Mouse (Mus musculus) testis, adult 2 months (tissue): ENCODE measurements around the gene Rnase11. TPM values are rescaled to one million over a fixed set of nuclear protein-coding genes. Genes with fewer than 3 reads are reported as not detected.
"Not testable (repeated sequence)": the region's sequence is repeated elsewhere in the genome, so short reads cannot be mapped to it uniquely, and the experiment has no call there.

Experiments
- H3K27ac ChIP-seq: fragments of 200-500 bp; 2 replicates; pipeline ENCODE4 v1.5.1; 2012; ENCODE audit warnings: low read depth, low read length; ENCODE audit not compliant: control insufficient read depth, insufficient read depth
- H3K27me3 ChIP-seq: fragments of 200-500 bp; 2 replicates; pipeline ENCODE4 v1.6.1; 2012; ENCODE audit warnings: mild to moderate bottlenecking, low read length, moderate library complexity; ENCODE audit not compliant: control insufficient read depth, insufficient read depth
- H3K36me3 ChIP-seq: fragments of 200-500 bp; 2 replicates; pipeline ENCODE4 v1.6.1; 2012; ENCODE audit warnings: mild to moderate bottlenecking, low read length; ENCODE audit not compliant: control insufficient read depth, insufficient read depth
- H3K4me1 ChIP-seq: fragments of 200-500 bp; 2 replicates; pipeline ENCODE4 v1.6.1; 2012; ENCODE audit warnings: low read length; ENCODE audit not compliant: control insufficient read depth, insufficient read depth
- H3K4me3 ChIP-seq: fragments of 200-500 bp; 2 replicates; pipeline ENCODE4 v1.5.1; 2012; ENCODE audit warnings: low read depth, mild to moderate bottlenecking, low read length, moderate library complexity, mixed read lengths; ENCODE audit not compliant: control insufficient read depth
- CTCF ChIP-seq: fragments of 200-500 bp; IDR thresholded peaks from 2 replicates; pipeline ENCODE4 v1.5.1; 2012; ENCODE audit warnings: low read depth, mild to moderate bottlenecking, inconsistent platforms, low read length, moderate library complexity; ENCODE audit not compliant: control insufficient read depth, insufficient read depth, insufficient replicate concordance
- POLR2A ChIP-seq: fragments of 200-500 bp; IDR thresholded peaks from 2 replicates; pipeline ENCODE4 v1.6.1; 2012; ENCODE audit warnings: low read depth, mild to moderate bottlenecking, inconsistent platforms, low read length, moderate library complexity; ENCODE audit not compliant: control insufficient read depth
- polyA plus RNA-seq: library from polyadenylated mRNA; depleted of rRNA; stranded (reverse); fragments of >200 nt; gene quantifications from 2 replicates; pipeline ENCODE4 v1.2.3, GENCODE M21; 2012; rRNA removed

Rnase11 gene
- 0.22 and 0.49 TPM in 2 replicates for polyA plus RNA-seq

- H3K4me1 ChIP-seq: no peaks in the 10 kb centered on the region; the same call in 1 of the 2 replicates
- no peaks in the 10 kb centered on the region for H3K36me3 ChIP-seq
- TF ChIP-seq CTCF (no peak), POLR2A (no peak)
- no peaks in the 10 kb centered on the region for H3K27me3 ChIP-seq
- no peak within 1 kb of the TSS for H3K4me3 ChIP-seq
- H3K27ac ChIP-seq: no peak within 1 kb of the TSS
Observed at GRCm38 (mm10) chr14:51050063-51050462, at the start of gene Rnase11. Gene Rnase11, minus strand, starts transcription at chr14:51050163.

- no peak overlapping the region for H3K27ac ChIP-seq
- H3K4me3 ChIP-seq: no peak overlapping the region
- H3K36me3 ChIP-seq: no peaks in the 10 kb centered on the region
- no peaks in the 10 kb centered on the region for H3K4me1 ChIP-seq
- TF ChIP-seq CTCF: no peak
- TF ChIP-seq POLR2A: no peak
- H3K27me3 ChIP-seq: no peaks in the 10 kb centered on the region
Observed at GRCm38 (mm10) chr14:51098921-51099320, 49.0 kb upstream of the Rnase11 start.

- not testable (repeated sequence) for H3K4me3 ChIP-seq, H3K27ac ChIP-seq, H3K36me3 ChIP-seq, H3K4me1 ChIP-seq, H3K27me3 ChIP-seq
Observed at GRCm38 (mm10) chr14:51098300-51098699, 48.3 kb upstream of the Rnase11 start.

- Histone ChIP-seq H3K4me1 (peaks cover 1% of the 10 kb centered on the region; the same call in 1 of the 2 replicates), H3K27ac (no peak overlapping the region), H3K27me3 (no peaks in the 10 kb centered on the region), H3K36me3 (no peaks in the 10 kb centered on the region), H3K4me3 (no peak overlapping the region)
- TF ChIP-seq POLR2A (no peak), CTCF (no peak)
Observed at GRCm38 (mm10) chr14:51095736-51096524, 46.0 kb upstream of the Rnase11 start.

DNA sequence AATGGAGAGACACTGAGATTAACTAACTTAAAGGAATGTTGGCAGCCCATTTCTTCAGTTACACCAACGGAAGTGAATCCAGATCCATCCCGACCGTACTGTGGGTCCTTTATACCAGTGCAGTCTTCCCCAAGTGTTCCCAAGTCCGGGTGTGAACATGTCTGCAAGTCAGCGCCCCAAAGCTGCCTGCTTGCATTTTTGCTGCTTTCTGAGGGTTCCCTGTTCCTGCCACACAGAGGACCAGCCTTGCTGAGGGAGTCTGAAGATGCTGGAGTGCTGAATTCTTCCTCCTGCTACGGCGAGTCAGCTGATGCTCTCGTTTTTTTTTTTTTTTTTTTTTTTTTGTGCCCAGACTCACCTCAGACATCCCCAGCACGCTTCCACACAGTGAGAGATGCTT is 45.0 kb upstream of the Rnase11 start:
- Histone ChIP-seq H3K27me3 (no peaks in the 10 kb centered on the region), H3K4me3 (no peak overlapping the region), H3K4me1 (peaks cover 4% of the 10 kb centered on the region), H3K36me3 (no peaks in the 10 kb centered on the region), H3K27ac (no peak overlapping the region)
- no peak for TF ChIP-seq POLR2A
- TF ChIP-seq CTCF: no peak

- H3K36me3 ChIP-seq: no peaks in the 10 kb centered on the region
- TF ChIP-seq CTCF: no peak
- no peak for TF ChIP-seq POLR2A
- peaks cover 4% of the 10 kb centered on the region for H3K4me1 ChIP-seq
- no peak overlapping the region for H3K27ac ChIP-seq
- no peak overlapping the region for H3K4me3 ChIP-seq
- H3K27me3 ChIP-seq: no peaks in the 10 kb centered on the region
Observed at GRCm38 (mm10) chr14:51094096-51094875, 44.3 kb upstream of the Rnase11 start.

DNA sequence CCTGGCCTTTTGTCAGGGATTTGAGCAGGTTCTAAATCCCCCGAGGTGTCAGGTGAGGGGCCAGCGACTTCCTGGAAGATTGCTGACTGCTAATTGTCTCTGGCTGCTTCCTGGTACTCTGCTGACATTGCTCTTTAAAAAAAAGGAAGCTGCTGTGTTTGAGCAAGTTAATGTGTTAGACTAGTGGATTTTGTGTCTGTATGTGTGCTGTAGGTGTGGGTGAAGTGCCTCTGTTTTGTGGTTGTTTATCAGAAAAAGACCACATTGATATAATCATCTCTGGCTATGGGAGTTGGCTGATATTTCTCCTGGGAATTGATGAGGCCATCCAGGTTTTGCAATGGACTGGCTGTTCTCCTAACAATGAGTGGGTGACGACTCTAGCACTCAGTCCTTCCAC is 43.5 kb upstream of the Rnase11 start:
- TF ChIP-seq CTCF: no peak
- Histone ChIP-seq H3K4me1 (peaks cover 7% of the 10 kb centered on the region), H3K4me3 (no peak overlapping the region)

DNA sequence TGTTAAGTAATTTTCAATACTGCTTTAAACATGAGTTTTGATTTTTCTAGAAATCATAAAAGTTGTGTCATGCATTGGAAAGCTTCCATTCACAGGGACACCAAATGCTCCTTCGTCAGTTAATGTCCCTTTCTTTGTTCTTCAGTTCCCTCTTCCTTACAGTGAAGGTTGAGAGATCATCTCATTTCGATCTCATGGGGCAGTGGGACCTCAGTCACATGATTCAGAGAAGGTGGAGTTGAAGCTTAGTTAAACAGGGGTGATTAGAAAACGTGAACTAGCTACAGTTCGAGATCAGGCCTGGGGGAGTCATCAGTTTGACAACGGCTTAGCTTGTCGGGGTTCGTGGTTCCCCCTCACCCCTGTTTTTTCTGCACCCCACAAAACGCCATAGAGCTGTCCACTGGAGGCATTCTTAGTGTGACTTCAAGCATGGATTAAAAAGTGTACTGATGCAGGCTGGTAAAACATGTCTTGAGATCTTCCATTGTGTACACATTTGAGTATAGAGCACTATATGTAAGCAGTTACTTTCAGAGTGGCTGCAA is 42.2 kb upstream of the Rnase11 start:
- no peaks in the 10 kb centered on the region for H3K27me3 ChIP-seq
- TF ChIP-seq CTCF (no peak), POLR2A (no peak)
- no peak overlapping the region for H3K27ac ChIP-seq
- no peak overlapping the region for H3K4me3 ChIP-seq
- no peaks in the 10 kb centered on the region for H3K36me3 ChIP-seq
- peaks cover 7% of the 10 kb centered on the region for H3K4me1 ChIP-seq

More for the DNA sequence above, 43.5 kb upstream of the Rnase11 start:
- H3K27me3 ChIP-seq: no peaks in the 10 kb centered on the region
- H3K27ac ChIP-seq: no peak overlapping the region
- no peaks in the 10 kb centered on the region for H3K36me3 ChIP-seq
